Mouse (Mus musculus): ENCODE measurements around the gene Otop1. TPM values are rescaled to one million over a fixed set of nuclear protein-coding genes. Genes with fewer than 3 reads are reported as not detected.
A peak's percentile ranks its signal among the peaks of the same experiment; 100 is the strongest.

Gene Otop1
- polyA plus RNA-seq, 2 experiments: not detected

- DNase-seq (ENCODE audit: low read depth in 3 of 3, low spot score in 3 of 3): peak; percentile 30 to 38 (median 31)
- no peak overlapping the region for H3K4me3 ChIP-seq (ENCODE audit: insufficient read depth in 1 of 2, low read depth in 2 of 2, low read length in 2 of 2)
- no peaks in the 10 kb centered on the region for H3K27me3 ChIP-seq (ENCODE audit: control insufficient read depth, insufficient read depth, low read length)
- 31% methylated on average over 5 of the region's 5 CpGs for WGBS (ENCODE audit: insufficient replicate concordance)
- no peak overlapping the region for H3K4me2 ChIP-seq (ENCODE audit: low read depth)
- H3K27ac ChIP-seq: no peak overlapping the region
- H3K9ac ChIP-seq (replicated peaks): no peak overlapping the region
- peak; percentile 68 for TF ChIP-seq CTCF (IDR thresholded peaks at IDR 0.05; ENCODE audit: low read depth)
- TF ChIP-seq EP300 (IDR thresholded peaks at IDR 0.05; ENCODE audit: low read depth): no peak
- H3K9me3 ChIP-seq (ENCODE audit: control insufficient read depth, low read length): no peaks in the 10 kb centered on the region
- H3K4me1 ChIP-seq (replicated peaks; ENCODE audit: control insufficient read depth in 2 of 2, insufficient read depth in 2 of 2, low read length in 1 of 2): peaks cover 0 to 2% of the 10 kb centered on the region in 2 experiments; a peak in 1 of 4 replicates
- ATAC-seq (ENCODE audit: insufficient read depth): no peak
- no peaks in the 10 kb centered on the region for H3K36me3 ChIP-seq (replicated peaks; ENCODE audit: control insufficient read depth, insufficient read depth, low read depth)
These were observed 33.1 kb downstream of the Otop1 start for GRCm38 (mm10) chr5:38308873-38309272.

- WGBS (ENCODE audit: insufficient replicate concordance): 55% methylated on average over 3 of the region's 3 CpGs
- no peak overlapping the region for H3K27ac ChIP-seq
- ATAC-seq (ENCODE audit: insufficient read depth) (no peak), DNase-seq (ENCODE audit: low read depth in 3 of 3, low spot score in 3 of 3) (no peak)
- H3K9me3 ChIP-seq (ENCODE audit: control insufficient read depth, low read length): no peaks in the 10 kb centered on the region
- no peak overlapping the region for H3K4me2 ChIP-seq (ENCODE audit: low read depth)
- no peak for TF ChIP-seq EP300 (IDR thresholded peaks at IDR 0.05; ENCODE audit: low read depth)
- TF ChIP-seq CTCF (IDR thresholded peaks at IDR 0.05; ENCODE audit: low read depth): no peak
- H3K9ac ChIP-seq (replicated peaks): no peak overlapping the region
- H3K27me3 ChIP-seq (ENCODE audit: control insufficient read depth, insufficient read depth, low read length): no peaks in the 10 kb centered on the region
- H3K4me1 ChIP-seq (replicated peaks; ENCODE audit: control insufficient read depth in 2 of 2, insufficient read depth in 2 of 2, low read length in 1 of 2): peaks cover 0 to 2% of the 10 kb centered on the region in 2 experiments; a peak in 1 of 4 replicates
- H3K4me3 ChIP-seq (ENCODE audit: insufficient read depth in 1 of 2, low read depth in 2 of 2, low read length in 2 of 2): no peak overlapping the region
- no peaks in the 10 kb centered on the region for H3K36me3 ChIP-seq (replicated peaks; ENCODE audit: control insufficient read depth, insufficient read depth, low read depth)
These were observed 34.0 kb downstream of the Otop1 start for GRCm38 (mm10) chr5:38309795-38310194.

DNA sequence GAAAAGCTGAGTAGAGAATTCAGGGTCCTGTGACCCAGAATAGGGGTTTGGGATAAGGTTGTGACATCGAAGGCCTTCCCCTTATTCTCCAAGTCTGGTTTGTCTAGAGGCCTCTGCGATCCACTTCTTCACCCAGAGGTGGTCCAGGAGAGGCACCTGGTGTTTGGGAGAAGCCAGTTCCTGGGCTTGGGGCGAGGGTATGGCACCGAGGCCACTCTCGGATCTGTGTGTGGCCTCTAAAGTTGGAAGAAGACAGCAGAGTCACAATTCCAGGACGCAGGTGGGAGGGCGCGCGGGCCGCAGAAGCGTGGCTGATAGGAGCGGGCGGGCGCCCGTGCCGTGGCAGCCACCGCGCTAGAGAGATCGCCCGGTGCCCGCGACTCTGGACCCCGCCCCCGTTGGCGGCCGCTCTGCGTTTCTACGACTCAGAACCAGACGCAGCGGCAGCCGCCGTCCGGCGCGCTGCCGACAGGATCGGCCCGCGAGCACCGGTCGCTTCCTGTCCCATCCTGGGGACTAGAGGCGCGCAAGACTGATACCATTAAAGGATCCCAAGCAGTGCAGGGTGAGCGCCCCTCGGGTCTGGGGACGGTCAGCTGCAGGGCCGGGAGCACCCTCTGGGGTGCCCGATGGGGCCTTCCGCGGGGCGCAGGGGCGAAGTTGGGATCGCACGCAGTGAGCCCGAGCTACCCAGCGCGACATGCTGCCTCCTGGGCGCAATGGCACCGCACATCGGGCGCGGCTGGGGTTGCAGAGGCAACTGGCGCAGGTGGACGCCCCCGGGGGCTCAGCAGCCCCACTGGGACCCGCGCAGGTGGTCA, 43.4 kb downstream of the Otop1 start, which contains the start of gene Drd5:
Gene Drd5, plus strand, starts transcription at position 402 of the 821 bp plus-strand sequence.
- DNase-seq (ENCODE audit: low read depth in 3 of 3, low spot score in 3 of 3) (no peak), ATAC-seq (ENCODE audit: insufficient read depth) (no peak)
- Histone ChIP-seq H3K9me3 (ENCODE audit: control insufficient read depth, low read length) (no peaks in the 10 kb centered on the region), H3K9ac (replicated peaks) (no peak within 1 kb of the TSS), H3K4me3 (ENCODE audit: insufficient read depth in 1 of 2, low read depth in 2 of 2, low read length in 2 of 2) (no peak within 1 kb of the TSS), H3K27me3 (ENCODE audit: control insufficient read depth, insufficient read depth, low read length) (peaks cover 24% of the 10 kb centered on the region), H3K4me1 (replicated peaks; ENCODE audit: control insufficient read depth in 2 of 2, insufficient read depth in 2 of 2, low read length in 1 of 2) (no peaks in the 10 kb centered on the region), H3K4me2 (ENCODE audit: low read depth) (no peak within 1 kb of the TSS), H3K27ac (no peak within 1 kb of the TSS), H3K36me3 (replicated peaks; ENCODE audit: control insufficient read depth, insufficient read depth, low read depth) (no peaks in the 10 kb centered on the region)
- TF ChIP-seq CTCF (IDR thresholded peaks at IDR 0.05; ENCODE audit: low read depth) (no peak), EP300 (IDR thresholded peaks at IDR 0.05; ENCODE audit: low read depth) (no peak)
- WGBS (ENCODE audit: insufficient replicate concordance): 2% methylated on average over 67 of the region's 67 CpGs

- Histone ChIP-seq H3K9me3 (ENCODE audit: control insufficient read depth, low read length) (no peaks in the 10 kb centered on the region), H3K27ac (no peak overlapping the region)
These were observed 57.6 kb downstream of the Otop1 start for GRCm38 (mm10) chr5:38333381-38333780.

GRCm38 (mm10) chr5:38334582-38334981, 58.8 kb downstream of the Otop1 start:
- DNase-seq (ENCODE audit: low read depth in 3 of 3, low spot score in 3 of 3): no peak
- Histone ChIP-seq H3K4me1 (replicated peaks; ENCODE audit: control insufficient read depth in 2 of 2, insufficient read depth in 2 of 2, low read length in 1 of 2) (no peaks in the 10 kb centered on the region), H3K9me3 (ENCODE audit: control insufficient read depth, low read length) (no peaks in the 10 kb centered on the region), H3K9ac (replicated peaks) (no peak overlapping the region), H3K27ac (no peak overlapping the region), H3K4me3 (ENCODE audit: insufficient read depth in 1 of 2, low read depth in 2 of 2, low read length in 2 of 2) (no peak overlapping the region), H3K4me2 (ENCODE audit: low read depth) (no peak overlapping the region), H3K36me3 (replicated peaks; ENCODE audit: control insufficient read depth, insufficient read depth, low read depth) (no peaks in the 10 kb centered on the region), H3K27me3 (ENCODE audit: control insufficient read depth, insufficient read depth, low read length) (no peaks in the 10 kb centered on the region)
- ATAC-seq (ENCODE audit: insufficient read depth): no peak
- 34% methylated on average over 1 of the region's 1 CpGs for WGBS (ENCODE audit: insufficient replicate concordance)
- TF ChIP-seq CTCF (IDR thresholded peaks at IDR 0.05; ENCODE audit: low read depth) (no peak), EP300 (IDR thresholded peaks at IDR 0.05; ENCODE audit: low read depth) (no peak)

More at GRCm38 (mm10) chr5:38333381-38333780, 57.6 kb downstream of the Otop1 start:
- H3K4me3 ChIP-seq (ENCODE audit: insufficient read depth in 1 of 2, low read depth in 2 of 2, low read length in 2 of 2): no peak overlapping the region
- no peaks in the 10 kb centered on the region for H3K4me1 ChIP-seq (replicated peaks; ENCODE audit: control insufficient read depth in 2 of 2, insufficient read depth in 2 of 2, low read length in 1 of 2)
- DNase-seq (ENCODE audit: low read depth in 3 of 3, low spot score in 3 of 3) (no peak), ATAC-seq (ENCODE audit: insufficient read depth) (no peak)
- TF ChIP-seq CTCF (IDR thresholded peaks at IDR 0.05; ENCODE audit: low read depth) (no peak), EP300 (IDR thresholded peaks at IDR 0.05; ENCODE audit: low read depth) (no peak)
- H3K4me2 ChIP-seq (ENCODE audit: low read depth): no peak overlapping the region
- H3K27me3 ChIP-seq (ENCODE audit: control insufficient read depth, insufficient read depth, low read length): no peaks in the 10 kb centered on the region
- H3K9ac ChIP-seq (replicated peaks): no peak overlapping the region
- 31% methylated on average over 4 of the region's 4 CpGs for WGBS (ENCODE audit: insufficient replicate concordance)
- no peaks in the 10 kb centered on the region for H3K36me3 ChIP-seq (replicated peaks; ENCODE audit: control insufficient read depth, insufficient read depth, low read depth)
